Mouse (Mus musculus) cortical plate, adult 2 months (tissue): ENCODE measurements around the gene Errfi1. TPM values are rescaled to one million over a fixed set of nuclear protein-coding genes. Genes with fewer than 3 reads are reported as not detected.
A peak's percentile ranks its signal among the peaks of the same experiment; 100 is the strongest.

Experiments
- H3K27ac ChIP-seq: fragments of 200-500 bp; 2 replicates; pipeline ENCODE4 v1.5.1; 2012; ENCODE audit warnings: low read length, control low read depth, inconsistent platforms; ENCODE audit not compliant: insufficient read depth
- H3K4me1 ChIP-seq: fragments of 200-500 bp; 2 replicates; pipeline ENCODE4 v1.6.1; 2011; ENCODE audit warnings: low read length; ENCODE audit not compliant: control insufficient read depth, insufficient read depth
- H3K4me3 ChIP-seq: fragments of 200-500 bp; 2 replicates; pipeline ENCODE4 v1.5.1; 2011; ENCODE audit warnings: mild to moderate bottlenecking, low read length, control low read depth; ENCODE audit not compliant: insufficient read depth
- CTCF ChIP-seq: fragments of 200-500 bp; IDR thresholded peaks from 2 replicates; pipeline ENCODE4 v1.5.1; 2011; ENCODE audit warnings: mild to moderate bottlenecking, control low read depth, low read length; ENCODE audit not compliant: insufficient read depth; ENCODE audit errors: extremely low read depth
- POLR2A ChIP-seq: fragments of 200-500 bp; IDR thresholded peaks from 2 replicates; pipeline ENCODE4 v1.6.1; 2011; ENCODE audit warnings: mild to moderate bottlenecking, low read length, control low read depth; ENCODE audit not compliant: insufficient read depth; ENCODE audit errors: extremely low read depth
- polyA plus RNA-seq: library from polyadenylated mRNA; depleted of rRNA; stranded (reverse); fragments of >200 nt; gene quantifications from 2 replicates; pipeline ENCODE4 v1.2.3, GENCODE M21; 2012; rRNA removed

Gene Errfi1
- polyA plus RNA-seq, 1 experiment, result 22.5 TPM

- Histone ChIP-seq H3K27ac (0 out of 2 replicates have a peak overlapping the region, but pooled peaks have one; percentile 39), H3K4me1 (peaks cover 3% of the 10 kb centered on the region; the same call in 1 of the 2 replicates), H3K4me3 (peak overlapping the region; percentile 48)
- TF ChIP-seq CTCF (no peak), POLR2A (peak; percentile 80; the same call in 1 of the 2 replicates)
Measured at GRCm38 (mm10) chr4:150909451-150910156, 55.9 kb downstream of the Errfi1 start.

DNA sequence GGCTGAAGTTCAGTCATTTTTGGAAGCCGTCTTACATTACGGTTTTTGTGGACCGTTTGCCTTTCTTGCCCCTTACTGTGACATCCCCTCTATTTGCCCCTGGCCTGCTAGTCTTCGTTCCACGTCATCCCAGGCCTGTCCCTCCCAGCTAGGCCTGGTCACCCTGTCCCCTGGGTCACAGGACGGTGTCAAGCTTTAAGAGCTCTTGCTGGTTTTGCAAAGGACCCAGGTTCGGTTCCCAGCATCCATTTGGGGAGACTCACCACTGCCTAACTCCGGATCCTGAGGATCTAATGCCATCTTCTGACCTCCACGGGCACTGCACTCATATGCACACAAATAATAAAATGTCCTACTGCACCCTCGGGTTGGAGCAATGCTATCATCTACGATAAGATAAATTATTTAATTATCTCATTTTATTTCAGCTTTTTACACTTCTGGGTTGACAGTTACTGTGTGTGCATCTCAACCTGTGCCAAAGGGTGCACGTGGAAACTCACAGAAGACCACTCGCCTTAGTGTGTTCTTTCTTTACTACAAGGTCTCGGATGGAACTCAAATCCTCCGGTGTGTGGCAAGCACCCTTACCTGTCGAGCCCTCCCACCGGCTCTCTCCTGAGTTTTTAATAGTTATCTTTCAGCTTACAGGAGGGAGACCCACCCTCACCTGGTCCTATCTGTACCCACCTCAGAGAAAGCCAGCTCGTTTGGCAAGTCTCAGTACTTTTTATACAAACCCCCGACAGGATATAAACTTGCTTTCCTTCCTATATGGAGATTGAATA is 56.6 kb downstream of the Errfi1 start:
- 0 out of 2 replicates have a peak overlapping the region, but pooled peaks have one; percentile 19 for H3K27ac ChIP-seq

DNA sequence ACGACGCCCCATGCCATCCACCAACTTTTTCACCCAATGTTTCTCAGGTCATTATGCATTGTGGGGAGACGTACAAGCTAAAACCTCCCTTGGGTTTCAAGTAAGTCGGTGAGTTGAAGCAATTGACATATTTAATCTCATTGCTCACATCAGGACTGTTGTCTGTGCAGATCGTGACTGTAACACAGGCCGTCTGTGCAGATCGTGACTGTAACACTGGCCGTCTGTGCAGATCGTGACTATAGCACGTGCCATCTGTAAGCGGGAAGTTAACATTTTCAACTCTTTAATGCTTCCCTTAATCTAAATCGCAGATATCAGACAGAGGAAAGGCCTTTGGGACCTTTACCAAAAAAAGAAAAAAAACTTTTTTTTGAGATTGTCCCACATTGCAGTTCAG is 60.0 kb downstream of the Errfi1 start:
- peak overlapping the region; percentile 57 for H3K27ac ChIP-seq
- H3K4me3 ChIP-seq, result peak overlapping the region; percentile 50
- H3K4me1 ChIP-seq, result peaks cover 9% of the 10 kb centered on the region
- TF ChIP-seq CTCF (no peak), POLR2A (no peak)

More for the DNA sequence above, 56.6 kb downstream of the Errfi1 start:
- Histone ChIP-seq H3K4me3 (peak overlapping the region; percentile 48), H3K4me1 (peaks cover 7% of the 10 kb centered on the region; the same call in 1 of the 2 replicates)
- TF ChIP-seq CTCF (no peak), POLR2A (no peak)

DNA sequence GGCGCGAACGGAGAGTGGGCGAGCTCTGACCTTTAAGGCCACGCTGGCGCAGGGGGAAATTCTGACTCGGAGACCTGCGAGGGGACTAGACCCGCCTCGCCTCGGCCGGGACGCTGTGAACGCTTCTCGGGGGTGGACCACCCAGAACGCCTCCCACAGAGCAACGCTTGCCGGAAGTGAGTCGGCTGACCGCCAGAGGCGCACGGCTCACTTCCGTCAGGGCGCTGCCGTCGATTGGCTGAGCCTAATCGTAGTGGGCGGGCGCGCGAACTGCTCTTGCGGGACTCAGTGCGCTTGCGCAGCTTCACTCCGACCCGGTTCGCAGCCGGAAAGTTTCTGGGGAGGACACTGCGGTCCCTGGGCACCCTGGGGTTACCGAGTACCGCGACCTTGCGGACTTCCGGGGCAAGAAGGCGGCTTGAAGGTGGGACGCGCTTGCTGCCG is 60.6 kb downstream of the Errfi1 start, which contains the start of the genes Park7 and Tnfrsf9:
Gene Park7 (minus strand): TSS at position 148 of the 444 bp plus-strand sequence.
Gene Tnfrsf9 (plus strand): TSS at position 273 of the 444 bp plus-strand sequence.
- Histone ChIP-seq H3K4me1 (peaks cover 9% of the 10 kb centered on the region), H3K27ac (peak within 1 kb of the TSS; percentile 57), H3K4me3 (peak within 1 kb of the TSS; percentile 50)
- TF ChIP-seq POLR2A (peak; percentile 87), CTCF (peak; percentile 21; the same call in 1 of the 2 replicates)

DNA sequence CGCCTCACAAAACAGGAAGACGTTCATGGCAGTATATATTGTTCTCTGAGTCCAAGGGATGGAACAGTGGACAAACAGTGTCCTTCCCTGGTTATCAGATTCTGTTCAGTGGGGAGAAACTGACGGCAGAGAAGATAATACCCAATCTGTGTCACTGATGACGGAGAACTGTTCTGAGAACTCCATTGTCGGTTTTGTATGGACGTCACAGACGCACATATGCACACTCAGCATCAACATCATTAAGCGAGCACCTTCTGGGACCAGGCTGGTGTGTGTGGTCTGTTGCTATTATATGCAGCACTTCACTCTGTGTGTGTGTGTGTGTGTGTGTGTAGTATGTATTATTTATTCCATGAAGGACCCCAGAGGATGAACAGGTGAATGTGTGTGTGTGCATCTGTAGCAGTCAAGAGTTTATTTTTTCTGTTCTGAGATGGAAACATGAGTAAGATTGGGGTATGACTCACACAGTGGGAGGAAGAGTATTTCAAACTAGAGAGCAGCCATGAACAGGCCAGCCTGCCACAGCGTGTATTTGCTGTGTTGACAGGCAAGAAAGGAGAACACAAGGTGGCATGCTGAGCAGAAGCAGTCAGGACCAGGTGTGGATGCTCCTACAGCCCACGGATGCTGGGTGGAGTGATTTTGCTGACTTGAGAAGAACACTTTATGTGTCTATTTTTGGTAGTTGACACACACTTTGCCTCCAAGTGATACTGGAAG is 61.6 kb downstream of the Errfi1 start:
- H3K27ac ChIP-seq, result peak overlapping the region; percentile 36
- H3K4me3 ChIP-seq, result peak overlapping the region; percentile 50
- H3K4me1 ChIP-seq, result peaks cover 9% of the 10 kb centered on the region
- no peak for TF ChIP-seq POLR2A
- TF ChIP-seq CTCF, result no peak

DNA sequence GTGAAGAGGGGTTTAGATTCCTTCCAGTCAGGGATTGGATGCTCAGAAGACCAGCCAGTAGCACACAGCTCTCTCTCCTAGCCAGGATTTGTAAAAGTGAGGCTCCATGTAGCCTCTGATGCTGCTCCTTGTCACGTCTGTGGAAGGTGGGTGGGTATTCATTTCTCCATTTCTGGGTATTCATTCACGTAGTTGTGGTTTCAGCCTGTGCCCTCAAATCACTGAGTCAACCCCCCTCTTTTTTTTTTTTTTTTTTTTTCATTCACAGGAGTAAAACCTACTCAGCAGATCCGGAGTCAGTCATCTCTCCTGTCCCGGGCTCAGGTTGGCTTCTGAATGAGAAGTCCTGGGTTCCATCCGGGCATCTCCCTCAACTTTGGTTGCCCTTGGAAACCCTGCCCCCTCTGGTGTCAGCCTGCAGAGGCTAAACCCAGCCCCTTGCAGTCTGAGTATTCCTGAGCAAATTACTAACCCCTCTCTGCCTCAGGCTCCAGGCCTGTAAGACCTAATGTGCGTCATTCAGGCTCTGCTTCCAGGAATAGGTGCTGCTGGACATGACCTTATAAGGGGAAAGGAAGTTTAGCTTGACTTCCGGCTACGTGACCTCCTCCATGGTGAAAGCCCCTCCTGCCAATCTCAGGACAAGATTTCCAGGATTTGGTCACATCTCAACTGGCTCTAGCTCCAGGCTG is 63.8 kb downstream of the Errfi1 start:
- Histone ChIP-seq H3K27ac (no peak overlapping the region), H3K4me3 (no peak overlapping the region), H3K4me1 (peaks cover 9% of the 10 kb centered on the region)
- TF ChIP-seq CTCF (no peak), POLR2A (no peak)

Other genes starting within 250 kb of the Errfi1 start
- 38.6 and 41.8 TPM in 2 replicates for gene Slc45a1, start 201.7 kb upstream of the Errfi1 start, polyA plus RNA-seq
- 284 and 300 TPM in 2 replicates for gene Park7, start 60.5 kb downstream of the Errfi1 start, polyA plus RNA-seq
- 0.71 and 0.74 TPM in 2 replicates for gene Tnfrsf9, start 60.6 kb downstream of the Errfi1 start, polyA plus RNA-seq
- not detected in 2 replicates for gene Uts2, start 143.2 kb downstream of the Errfi1 start, polyA plus RNA-seq
- gene Per3, start 190.7 kb downstream of the Errfi1 start, polyA plus RNA-seq, result 42.8 and 48.1 TPM in 2 replicates
- gene Vamp3, start 204.0 kb downstream of the Errfi1 start, polyA plus RNA-seq, result 52.2 and 54.8 TPM in 2 replicates
- gene Gm13090, start 235.7 kb downstream of the Errfi1 start, polyA plus RNA-seq, result not detected in 2 replicates